Mouse (Mus musculus) hindbrain, embryonic 14.5 days (tissue): Measurements from ENCODE around the gene Rtn4rl1. TPM values are rescaled to one million over a fixed set of nuclear protein-coding genes. Genes with fewer than 3 reads are reported as not detected.
A peak's percentile ranks its signal among the peaks of the same experiment; 100 is the strongest.
"Not testable (repeated sequence)": the region's sequence is repeated elsewhere in the genome, so short reads cannot be mapped to it uniquely, and the experiment has no call there.

Experiments
- ATAC-seq: fragments of 200-750 bp; cut with Nextera tagmentation; 2 replicates; pipeline ENCODE4 v1.8.0; 2017; ENCODE audit warnings: moderate number of reproducible peaks, mild to moderate bottlenecking, moderate TSS enrichment, moderate library complexity; ENCODE audit not compliant: low FRiP score
- DNase-seq: peaks from one replicate; pipeline ENCODE4 v3.0.0-alpha.2; 2015; ENCODE audit warnings: low spot score
- H3K27ac ChIP-seq: fragments of 300-500 bp; sonication (generic); 2 replicates; pipeline ENCODE4 v1.5.1; 2014; ENCODE audit warnings: mild to moderate bottlenecking, moderate library complexity
- H3K27me3 ChIP-seq: fragments of 300-500 bp; sonication (generic); 2 replicates; pipeline ENCODE4 v1.6.1; 2014; ENCODE audit warnings: mild to moderate bottlenecking, low read length, mixed read lengths; ENCODE audit not compliant: control insufficient read depth, insufficient read depth
- H3K36me3 ChIP-seq: fragments of 300-500 bp; sonication (generic); replicated peaks from 2 replicates; pipeline ENCODE4 v1.6.1; 2014; ENCODE audit not compliant: control insufficient read depth, insufficient read depth
- H3K4me1 ChIP-seq: fragments of 300-500 bp; sonication (generic); replicated peaks from 2 replicates; pipeline ENCODE4 v1.6.1; 2014; ENCODE audit warnings: antibody characterized with exemption, low read length, mixed read lengths; ENCODE audit not compliant: control insufficient read depth, insufficient read depth
- H3K4me2 ChIP-seq: fragments of 300-500 bp; sonication (generic); replicated peaks from 2 replicates; pipeline ENCODE4 v1.6.1; 2014; ENCODE audit warnings: mild to moderate bottlenecking, moderate library complexity
- H3K4me3 ChIP-seq: fragments of 300-500 bp; sonication (generic); replicated peaks from 2 replicates; pipeline ENCODE4 v1.5.1; 2014; ENCODE audit warnings: mild to moderate bottlenecking, low read length
- H3K9ac ChIP-seq: fragments of 300-500 bp; sonication (generic); 2 replicates; pipeline ENCODE4 v1.6.1; 2014
- H3K9me3 ChIP-seq: fragments of 300-500 bp; sonication (generic); 2 replicates; pipeline ENCODE4 v1.6.1; 2016; ENCODE audit warnings: low read length; ENCODE audit not compliant: control insufficient read depth
- WGBS: fragments of 180-500 bp; shearing (Covaris S2); extraction: QIAGEN DNeasy Blood & Tissue Kit; methylation state at CpG from one replicate; pipeline ENCODE4 v1.1.7; 2014; 5-methylcytosine and 5-hydroxymethylcytosine counted together
- polyA plus RNA-seq: library from polyadenylated mRNA; unstranded; fragments of >200 nt; fragmentation: Nextera tagmentation; extraction: Ambion mirVana; gene quantifications from 2 replicates; pipeline ENCODE4 v1.2.1, GENCODE M21; 2014

Rtn4rl1 gene
- polyA plus RNA-seq, 1 experiment from 2014 or later = 8.5 TPM

- 5% methylated on average over 23 of the region's 23 CpGs for WGBS
- no peaks in the 10 kb centered on the region for H3K36me3 ChIP-seq
- H3K9me3 ChIP-seq = no peaks in the 10 kb centered on the region
- H3K27me3 ChIP-seq = peaks cover 70% of the 10 kb centered on the region
- DNase-seq (no peak), ATAC-seq (no peak)
- peak within 1 kb of the TSS; percentile 67 for H3K9ac ChIP-seq
- peaks cover 51% of the 10 kb centered on the region for H3K4me1 ChIP-seq
- H3K27ac ChIP-seq = 0 out of 2 replicates have a peak within 1 kb of the TSS, but pooled peaks have one; percentile 21
- H3K4me2 ChIP-seq = peak within 1 kb of the TSS; percentile 93
- H3K4me3 ChIP-seq = peak within 1 kb of the TSS; percentile 50
Observed at GRCm38 (mm10) chr11:75169405-75170080, 24.0 kb upstream of the Rtn4rl1 start, which contains the start of gene Hic1. TSS of gene Hic1 (minus strand) at chr11:75169519.

- no peaks in the 10 kb centered on the region for H3K9me3 ChIP-seq
- peak overlapping the region; percentile 38 for H3K9ac ChIP-seq
- peak; percentile 90 for DNase-seq
- no peaks in the 10 kb centered on the region for H3K36me3 ChIP-seq
- H3K4me1 ChIP-seq = peaks cover 51% of the 10 kb centered on the region
- peak overlapping the region; percentile 93 for H3K4me2 ChIP-seq
- under 1% methylated on average over 38 of the region's 38 CpGs for WGBS
- ATAC-seq = peak; percentile 72
- peaks cover 63% of the 10 kb centered on the region for H3K27me3 ChIP-seq
- 0 out of 2 replicates have a peak overlapping the region, but pooled peaks have one; percentile 21 for H3K27ac ChIP-seq
- H3K4me3 ChIP-seq = peak overlapping the region; percentile 50
Observed at GRCm38 (mm10) chr11:75170136-75170751, 23.3 kb upstream of the Rtn4rl1 start.

GRCm38 (mm10) chr11:75171186-75171865, 22.3 kb upstream of the Rtn4rl1 start:
- H3K9me3 ChIP-seq = no peaks in the 10 kb centered on the region
- H3K4me3 ChIP-seq = peak overlapping the region; percentile 79
- H3K4me2 ChIP-seq = peak overlapping the region; percentile 91
- H3K36me3 ChIP-seq = 0 out of 2 replicates have a peak, but pooled peaks cover under 1% of the 10 kb centered on the region
- ATAC-seq (no peak), DNase-seq (no peak)
- H3K9ac ChIP-seq = no peak overlapping the region
- no peak overlapping the region for H3K27ac ChIP-seq
- WGBS = 5% methylated on average over 17 of the region's 17 CpGs
- H3K4me1 ChIP-seq = peaks cover 43% of the 10 kb centered on the region
- peaks cover 52% of the 10 kb centered on the region for H3K27me3 ChIP-seq

- Histone ChIP-seq H3K4me2 (peak overlapping the region; percentile 91), H3K9me3 (no peaks in the 10 kb centered on the region), H3K36me3 (peaks cover 11% of the 10 kb centered on the region), H3K4me1 (peaks cover 32% of the 10 kb centered on the region), H3K27me3 (peaks cover 42% of the 10 kb centered on the region), H3K27ac (peak overlapping the region; percentile 32; the same call in 1 of the 2 replicates), H3K9ac (peak overlapping the region; percentile 69), H3K4me3 (peak overlapping the region; percentile 79)
- peak; percentile 72 for DNase-seq
- under 1% methylated on average over 74 of the region's 75 CpGs for WGBS
- 0 out of 2 replicates have a peak, but pooled peaks have one; percentile 9 for ATAC-seq
Observed at GRCm38 (mm10) chr11:75172151-75173094, 21.2 kb upstream of the Rtn4rl1 start.

GRCm38 (mm10) chr11:75173095-75173798, 20.3 kb upstream of the Rtn4rl1 start:
- peak; percentile 61 for ATAC-seq
- peak overlapping the region; percentile 69 for H3K9ac ChIP-seq
- peak overlapping the region; percentile 89 for H3K27ac ChIP-seq
- peak overlapping the region; percentile 91 for H3K4me2 ChIP-seq
- H3K36me3 ChIP-seq = peaks cover 16% of the 10 kb centered on the region
- H3K9me3 ChIP-seq = no peaks in the 10 kb centered on the region
- peaks cover 34% of the 10 kb centered on the region for H3K4me1 ChIP-seq
- peak; percentile 87 for DNase-seq
- WGBS = under 1% methylated on average over 61 of the region's 71 CpGs
- peak overlapping the region; percentile 79 for H3K4me3 ChIP-seq
- peaks cover 33% of the 10 kb centered on the region for H3K27me3 ChIP-seq

- H3K27ac ChIP-seq = peak overlapping the region; percentile 89
- peak overlapping the region; percentile 79 for H3K4me3 ChIP-seq
- peaks cover 28% of the 10 kb centered on the region for H3K27me3 ChIP-seq
- H3K9ac ChIP-seq = peak overlapping the region; percentile 69
- DNase-seq = no peak
- H3K4me2 ChIP-seq = peak overlapping the region; percentile 91
- ATAC-seq = no peak
- WGBS = 2% methylated on average over 15 of the region's 15 CpGs
- peaks cover 29% of the 10 kb centered on the region for H3K4me1 ChIP-seq
- H3K36me3 ChIP-seq = peaks cover 16% of the 10 kb centered on the region
- H3K9me3 ChIP-seq = no peaks in the 10 kb centered on the region
Observed at GRCm38 (mm10) chr11:75173799-75174165, 19.8 kb upstream of the Rtn4rl1 start.

- not testable (repeated sequence) for H3K4me3 ChIP-seq, DNase-seq, H3K9ac ChIP-seq, H3K27ac ChIP-seq, H3K9me3 ChIP-seq, ATAC-seq
- H3K4me2 ChIP-seq = peak overlapping the region; percentile 91; the same call in 1 of the 2 replicates
- peaks cover 16% of the 10 kb centered on the region for H3K36me3 ChIP-seq
- 72% methylated on average over 6 of the region's 6 CpGs for WGBS
- H3K4me1 ChIP-seq = peaks cover 23% of the 10 kb centered on the region
- peaks cover 20% of the 10 kb centered on the region for H3K27me3 ChIP-seq
Observed at GRCm38 (mm10) chr11:75174574-75174973, 19.0 kb upstream of the Rtn4rl1 start.

- no peaks in the 10 kb centered on the region for H3K9me3 ChIP-seq
- peak overlapping the region; percentile 70 for H3K4me3 ChIP-seq
- 57% methylated on average over 12 of the region's 12 CpGs for WGBS
- DNase-seq = no peak
- H3K27ac ChIP-seq = peak overlapping the region; percentile 83
- ATAC-seq = no peak
- 0 out of 2 replicates have a peak, but pooled peaks cover 3% of the 10 kb centered on the region for H3K27me3 ChIP-seq
- H3K9ac ChIP-seq = peak overlapping the region; percentile 81
- peak overlapping the region; percentile 98 for H3K4me2 ChIP-seq
- peaks cover 28% of the 10 kb centered on the region for H3K36me3 ChIP-seq
- H3K4me1 ChIP-seq = peaks cover 13% of the 10 kb centered on the region
Observed at GRCm38 (mm10) chr11:75178011-75178410, 15.6 kb upstream of the Rtn4rl1 start.
